Mouse (Mus musculus): ENCODE results near the gene Kel. TPM values are rescaled to one million over a fixed set of nuclear protein-coding genes. Genes with fewer than 3 reads are reported as not detected.

Kel gene
- polyA plus RNA-seq, 1 experiment from 2014 or later: 12.7 TPM

- no peak overlapping the region for H3K27ac ChIP-seq (ENCODE audit: low read length)
- no peaks in the 10 kb centered on the region for H3K27me3 ChIP-seq (ENCODE audit: control insufficient read depth, insufficient read depth, low read length)
- H3K36me3 ChIP-seq (ENCODE audit: control insufficient read depth, insufficient read depth, low read length): no peaks in the 10 kb centered on the region
- WGBS: 70% methylated on average over 6 of the region's 6 CpGs
- H3K4me1 ChIP-seq (ENCODE audit: control insufficient read depth, insufficient read depth, low read length): no peaks in the 10 kb centered on the region
- ATAC-seq (ENCODE audit: insufficient read depth, low FRiP score): no peak
- no peak overlapping the region for H3K4me2 ChIP-seq (ENCODE audit: low read depth, low read length)
- H3K9me3 ChIP-seq (replicated peaks; ENCODE audit: control insufficient read depth, low read length): no peaks in the 10 kb centered on the region
- no peak overlapping the region for H3K9ac ChIP-seq (ENCODE audit: low read length)
- H3K4me3 ChIP-seq (replicated peaks; ENCODE audit: low read length): no peak overlapping the region
These were observed 66.1 kb downstream of the Kel start for GRCm38 (mm10) chr6:41637927-41638506.

DNA sequence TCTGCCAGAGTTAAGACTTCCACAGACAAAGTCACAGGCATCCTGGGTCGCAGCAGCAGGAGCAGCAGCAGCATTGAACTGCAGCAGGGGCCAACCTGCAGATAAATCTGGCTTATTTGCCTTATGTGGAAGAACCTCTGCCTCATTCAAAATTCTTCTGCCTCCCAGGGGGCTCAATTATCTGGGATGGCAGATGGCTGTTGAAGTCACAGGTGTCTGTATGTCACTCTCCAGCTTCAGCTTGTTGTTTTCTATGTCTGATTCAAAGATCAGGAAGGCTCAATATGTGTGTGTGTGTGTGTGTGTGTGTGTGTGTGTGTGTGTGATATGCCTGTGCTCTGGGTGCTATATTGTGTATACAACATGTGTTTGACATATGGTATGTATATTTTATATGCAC is 66.7 kb downstream of the Kel start:
- Histone ChIP-seq H3K4me2 (ENCODE audit: low read depth, low read length) (no peak overlapping the region), H3K4me3 (replicated peaks; ENCODE audit: low read length) (no peak overlapping the region), H3K4me1 (ENCODE audit: control insufficient read depth, insufficient read depth, low read length) (no peaks in the 10 kb centered on the region), H3K27ac (ENCODE audit: low read length) (no peak overlapping the region), H3K27me3 (ENCODE audit: control insufficient read depth, insufficient read depth, low read length) (no peaks in the 10 kb centered on the region), H3K9ac (ENCODE audit: low read length) (no peak overlapping the region), H3K9me3 (replicated peaks; ENCODE audit: control insufficient read depth, low read length) (no peaks in the 10 kb centered on the region), H3K36me3 (ENCODE audit: control insufficient read depth, insufficient read depth, low read length) (no peaks in the 10 kb centered on the region)
- ATAC-seq (ENCODE audit: insufficient read depth, low FRiP score): no peak
- WGBS: 29% methylated on average over 1 of the region's 1 CpGs

Other genes starting within 250 kb of the Kel start
- 456 and 532 TPM in 2 replicates for gene Prss1, start 245.4 kb downstream of the Kel start, polyA plus RNA-seq (2015; fragmentation: Nextera tagmentation; extraction: Ambion mirVana)
- gene Prss2, start 182.6 kb downstream of the Kel start, polyA plus RNA-seq (2015; fragmentation: Nextera tagmentation; extraction: Ambion mirVana): 197 and 293 TPM in 2 replicates
- gene Ephb6, start 98.9 kb downstream of the Kel start, polyA plus RNA-seq (2015; fragmentation: Nextera tagmentation; extraction: Ambion mirVana): 11.0 and 11.7 TPM in 2 replicates
- 10.0 and 10.9 TPM in 2 replicates for gene Trpv6, start 67.9 kb downstream of the Kel start, polyA plus RNA-seq (2015; fragmentation: Nextera tagmentation; extraction: Ambion mirVana)
- gene Trpv5, start 23.6 kb downstream of the Kel start, polyA plus RNA-seq (2015; fragmentation: Nextera tagmentation; extraction: Ambion mirVana): 0.06 TPM in 1 of 2 replicates, not detected in the other
- 0.57 and 0.65 TPM in 2 replicates for gene Llcfc1, start 19.9 kb downstream of the Kel start, polyA plus RNA-seq (2015; fragmentation: Nextera tagmentation; extraction: Ambion mirVana)
- not detected in 2 replicates for gene Olfr459, start 70.8 kb upstream of the Kel start, polyA plus RNA-seq (2015; fragmentation: Nextera tagmentation; extraction: Ambion mirVana)
- gene Pip, start 143.2 kb upstream of the Kel start, polyA plus RNA-seq (2015; fragmentation: Nextera tagmentation; extraction: Ambion mirVana): not detected in 2 replicates
- gene Sval2, start 148.7 kb upstream of the Kel start, polyA plus RNA-seq (2015; fragmentation: Nextera tagmentation; extraction: Ambion mirVana): not detected in 2 replicates
- not detected in 2 replicates for gene Sval1, start 247.3 kb upstream of the Kel start, polyA plus RNA-seq (2015; fragmentation: Nextera tagmentation; extraction: Ambion mirVana)